Mouse (Mus musculus): ENCODE data around the gene Ccdc18.

Ccdc18 gene

DNA sequence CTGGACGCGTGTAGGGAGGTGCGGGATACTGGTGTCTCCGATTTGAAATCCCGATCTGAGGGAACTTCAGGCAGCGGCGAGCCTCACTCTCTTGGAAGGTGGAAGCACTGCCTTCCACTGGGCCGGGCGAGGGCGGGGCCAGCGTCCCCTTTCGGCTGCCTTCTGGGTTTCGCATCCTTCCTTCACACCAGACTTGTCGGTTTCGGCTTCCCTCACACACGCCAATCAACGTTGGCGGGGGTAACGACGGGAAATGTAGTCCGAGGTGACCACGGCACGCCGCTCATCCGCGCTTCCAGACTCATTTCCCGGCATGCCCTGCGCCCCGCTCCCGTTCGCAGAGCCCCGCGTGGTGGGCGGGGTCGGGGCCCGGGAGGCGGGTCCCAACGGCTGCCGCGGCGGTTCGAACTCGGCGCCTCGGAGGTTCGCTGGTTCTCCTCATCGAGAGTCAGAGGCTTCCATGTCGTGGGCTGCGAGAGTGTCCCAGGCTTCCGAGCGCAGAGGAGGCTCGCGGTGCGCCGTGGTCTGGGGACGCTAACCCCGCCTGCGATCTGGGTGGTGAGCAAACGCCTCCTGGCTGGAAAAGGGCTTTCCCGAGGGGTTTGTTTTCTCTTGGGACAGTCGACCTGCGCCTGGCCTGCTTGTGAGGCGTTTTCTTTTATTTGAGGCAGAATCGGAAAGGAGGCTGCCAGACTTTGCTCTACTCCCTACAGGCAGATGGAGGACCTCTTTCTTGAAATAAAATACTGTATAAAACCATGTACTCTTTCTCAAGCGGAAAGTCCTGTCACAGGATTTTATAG lies at the start of gene Ccdc18, which contains the start of gene Tmed5:
Gene Ccdc18 (plus strand): TSS at position 435 of the 803 bp plus-strand sequence.
Gene Tmed5 (minus strand): TSS at position 180 of the 803 bp plus-strand sequence.
- DNase-seq (ENCODE audit: low read depth, low spot score) = peak; percentile 100

DNA sequence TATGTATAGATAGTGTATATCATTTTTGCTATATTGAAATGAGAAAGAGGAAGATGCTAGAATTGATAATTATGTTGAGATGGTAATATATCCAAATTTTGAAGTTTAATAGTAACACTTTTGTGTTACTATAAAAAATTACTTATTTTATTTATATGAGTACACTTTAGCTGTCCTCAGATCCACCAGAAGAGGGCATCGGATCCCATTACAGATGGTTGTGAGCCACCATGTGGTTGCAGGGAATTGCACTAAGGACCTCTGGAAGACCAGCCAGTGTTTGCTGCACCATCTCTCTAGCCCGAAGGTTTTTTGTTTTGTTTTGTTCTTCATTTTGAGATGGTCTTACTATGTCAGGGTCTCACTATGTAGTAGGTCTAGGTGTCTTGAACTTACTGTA lies 47.2 kb upstream of the Ccdc18 start:
- peak; percentile 62 for DNase-seq (ENCODE audit: low read depth, low spot score)

DNA sequence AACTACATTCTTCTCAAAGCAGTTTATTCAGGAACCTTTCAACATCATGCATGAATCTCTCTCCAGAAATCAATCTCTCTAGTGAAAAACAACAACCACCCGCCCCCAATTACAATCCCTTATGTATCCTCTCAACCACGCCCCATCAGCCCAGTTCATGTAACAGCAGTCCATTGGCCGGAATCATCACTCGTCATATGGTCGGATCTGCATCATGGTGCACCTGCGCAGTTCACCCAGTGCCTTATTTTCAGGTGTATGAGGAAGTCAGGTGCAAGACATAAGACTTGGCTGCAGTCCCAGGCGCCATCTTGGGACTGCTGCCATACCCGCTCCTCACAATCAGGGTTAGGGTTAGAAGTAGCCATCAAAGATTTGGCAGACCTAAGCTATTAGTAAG lies 39.9 kb upstream of the Ccdc18 start:
- DNase-seq (ENCODE audit: low read depth, low spot score) = peak; percentile 50

DNA sequence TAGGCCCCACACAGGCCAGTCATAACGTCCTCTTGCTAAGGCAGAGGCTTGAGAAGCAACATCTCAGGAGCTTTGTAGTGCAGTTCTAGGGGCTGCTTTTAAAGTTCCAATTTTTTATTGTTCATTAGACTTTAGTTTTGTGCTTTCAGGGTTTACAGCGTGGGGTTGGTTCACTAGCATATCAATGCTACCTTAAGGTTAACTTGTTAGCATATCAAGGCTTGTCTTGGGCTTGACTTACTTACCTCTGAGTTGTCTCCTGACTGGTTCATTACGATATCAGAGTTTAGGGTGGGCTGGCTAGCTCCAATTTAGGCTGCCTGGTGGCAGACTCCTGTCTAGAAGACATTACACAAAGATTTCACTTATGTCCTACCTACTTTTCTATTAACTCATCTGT lies 35.0 kb upstream of the Ccdc18 start:
- peak; percentile 59 for DNase-seq (ENCODE audit: low read depth, low spot score)

DNA sequence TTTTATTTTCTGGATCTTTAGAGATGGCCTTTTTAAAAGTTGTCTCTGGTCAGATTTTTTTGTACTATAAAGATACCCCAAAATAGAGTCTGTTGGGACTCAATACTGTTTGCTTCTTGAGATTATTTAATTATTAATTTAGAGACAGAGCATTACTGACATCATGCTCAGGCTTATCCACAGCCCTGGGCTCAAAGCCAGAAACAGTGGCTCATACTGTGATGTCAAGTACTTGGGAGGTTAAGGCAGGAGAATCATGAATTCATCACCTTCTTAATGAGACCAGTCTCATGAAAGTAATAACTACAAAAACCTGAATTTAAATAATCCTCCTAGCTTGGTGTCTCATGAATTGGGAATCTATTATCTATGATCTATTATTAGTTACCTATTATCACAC lies 32.5 kb upstream of the Ccdc18 start:
- no peak for DNase-seq (ENCODE audit: low read depth, low spot score)

DNA sequence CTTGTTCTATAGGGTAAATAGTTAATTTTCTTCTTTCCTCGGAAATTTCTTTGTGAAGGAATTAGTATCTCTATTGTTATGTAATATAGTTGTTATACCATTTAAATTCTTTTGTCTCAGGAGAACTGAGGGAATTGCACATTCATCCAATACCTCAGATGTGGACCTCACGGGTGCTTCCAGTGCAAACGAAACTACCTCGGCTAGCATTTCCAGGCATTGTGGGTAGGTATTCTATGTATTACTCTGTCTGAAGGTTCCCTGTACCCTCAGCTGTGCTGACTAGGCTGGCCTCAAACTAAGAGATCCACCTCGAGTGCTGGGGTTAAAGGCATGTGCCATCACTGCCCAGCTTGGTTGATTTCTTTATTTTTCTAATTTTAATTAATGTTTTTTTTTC lies 28.4 kb upstream of the Ccdc18 start:
- DNase-seq (ENCODE audit: low read depth, low spot score) = peak; percentile 48

DNA sequence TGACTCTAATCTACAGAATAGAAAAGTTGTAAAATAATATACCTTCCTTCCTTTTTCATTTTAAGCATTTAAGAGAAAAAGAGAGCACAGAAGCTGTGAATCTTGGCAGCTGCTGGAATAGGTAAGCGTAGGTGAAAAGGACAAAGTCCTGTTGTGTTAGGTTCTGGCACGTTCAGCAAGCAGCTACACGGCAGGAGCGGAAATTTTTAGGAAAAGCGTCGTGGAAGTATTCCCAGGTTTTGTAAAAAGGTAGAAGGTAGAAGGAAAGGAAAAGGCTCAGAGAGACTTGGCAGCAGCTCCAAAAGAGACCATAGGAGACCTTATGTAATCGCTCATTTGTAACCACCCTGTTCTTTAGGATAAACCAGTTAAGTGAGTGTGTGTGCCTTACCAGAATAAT lies 23.3 kb upstream of the Ccdc18 start:
- no peak for DNase-seq (ENCODE audit: low read depth, low spot score)

DNA sequence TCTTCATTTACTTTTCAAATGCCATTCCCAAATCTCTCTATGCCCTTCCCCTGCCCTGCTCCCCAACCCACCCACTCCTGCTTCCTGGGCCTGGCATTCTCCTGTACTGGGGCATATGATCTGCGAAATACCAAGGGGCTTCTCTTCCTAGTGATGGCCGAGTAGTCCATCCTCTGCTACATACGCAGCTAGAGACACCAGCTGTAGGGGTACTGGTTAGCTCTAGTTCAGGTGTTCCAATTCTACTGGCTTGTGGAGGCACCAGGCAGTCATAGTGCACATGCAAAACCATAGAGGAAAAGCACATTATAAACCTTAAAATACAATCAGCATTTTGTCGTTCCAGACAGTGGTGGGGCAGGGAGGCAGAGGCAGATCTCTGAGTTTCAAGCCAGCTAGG lies 15.0 kb upstream of the Ccdc18 start:
- no peak for DNase-seq (ENCODE audit: low read depth, low spot score)

DNA sequence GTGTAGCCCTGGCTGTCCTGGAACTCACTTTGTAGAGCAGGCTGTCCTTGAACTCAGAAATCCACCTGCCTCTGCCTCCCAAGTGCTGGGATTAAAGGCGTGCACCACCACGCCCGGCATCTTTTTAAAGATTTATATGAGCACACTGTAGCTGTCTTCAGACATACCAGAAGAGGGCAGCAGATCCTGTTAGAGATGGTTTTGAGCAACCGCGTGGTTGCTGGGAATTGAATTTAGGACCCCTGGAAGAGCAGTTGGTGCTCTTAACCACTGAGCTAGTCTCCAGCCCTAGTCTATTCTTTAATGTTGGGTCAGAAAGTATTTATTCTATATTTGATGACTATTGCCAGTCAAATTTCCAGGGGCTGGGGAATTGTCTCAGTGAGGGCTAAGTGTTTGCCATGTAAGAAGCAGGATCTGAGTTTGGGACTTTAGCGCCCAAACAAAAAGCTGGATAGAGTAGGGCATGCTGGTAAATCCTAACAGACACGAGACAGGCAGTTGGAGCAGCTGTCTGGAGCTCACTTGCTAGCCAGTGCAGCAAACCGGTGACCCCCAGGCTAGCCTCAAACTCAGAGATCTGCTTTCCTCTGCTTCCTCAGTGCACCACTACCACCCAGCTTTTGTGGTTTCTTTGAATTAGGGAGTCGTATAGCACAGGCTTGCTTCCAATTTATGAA lies 12.3 kb upstream of the Ccdc18 start:
- DNase-seq (ENCODE audit: low read depth, low spot score) = peak; percentile 80

DNA sequence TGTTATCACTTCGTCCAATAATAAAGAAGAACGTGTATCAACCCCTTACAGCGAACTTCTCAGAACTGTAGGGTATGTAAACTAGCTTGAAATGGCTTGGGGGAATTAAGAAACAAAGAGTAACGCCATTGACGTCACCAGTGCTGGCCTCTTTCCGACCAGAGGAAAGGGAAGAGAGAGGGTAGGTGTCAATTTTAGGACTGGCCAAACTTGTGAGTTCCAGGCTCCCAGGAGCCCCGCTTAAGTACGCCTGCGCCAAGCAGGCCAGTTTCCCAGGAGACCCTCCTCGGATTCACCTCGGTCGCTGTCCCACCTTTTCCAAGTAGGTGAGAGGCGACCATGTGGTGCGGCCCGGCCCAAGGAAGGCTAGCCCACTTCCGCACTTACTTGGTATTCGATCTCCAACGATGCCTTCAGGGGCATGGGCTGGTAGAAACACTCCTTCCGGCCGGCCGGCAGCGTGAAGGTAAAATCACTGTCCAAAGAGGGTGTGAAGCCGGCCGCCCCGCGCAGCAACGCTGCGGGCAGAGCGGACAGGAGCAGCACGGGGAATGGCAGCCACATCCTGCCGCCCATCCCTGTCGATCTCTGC lies 730 bp upstream of the Ccdc18 start:
- DNase-seq (ENCODE audit: low read depth, low spot score) = peak; percentile 81

DNA sequence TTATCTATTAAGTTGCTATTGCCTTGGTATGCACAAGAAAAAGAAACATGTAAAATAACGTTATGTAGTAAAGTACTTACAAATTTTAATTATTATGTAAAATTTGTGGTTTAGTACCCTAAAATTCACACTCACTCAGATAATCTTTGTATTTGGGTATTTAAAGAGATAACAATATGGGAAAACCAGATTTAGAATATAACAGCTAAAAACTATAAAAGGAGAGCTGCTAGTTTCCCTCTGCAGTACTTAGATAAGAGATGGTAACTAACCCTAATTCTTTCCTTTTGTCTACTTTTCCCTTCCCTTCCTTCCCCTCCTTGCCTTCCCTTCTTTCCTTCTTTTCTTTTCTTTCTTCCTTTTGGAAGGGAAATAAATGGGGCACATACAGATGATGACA lies 19.9 kb downstream of the Ccdc18 start:
- DNase-seq (ENCODE audit: low read depth, low spot score) = no peak

DNA sequence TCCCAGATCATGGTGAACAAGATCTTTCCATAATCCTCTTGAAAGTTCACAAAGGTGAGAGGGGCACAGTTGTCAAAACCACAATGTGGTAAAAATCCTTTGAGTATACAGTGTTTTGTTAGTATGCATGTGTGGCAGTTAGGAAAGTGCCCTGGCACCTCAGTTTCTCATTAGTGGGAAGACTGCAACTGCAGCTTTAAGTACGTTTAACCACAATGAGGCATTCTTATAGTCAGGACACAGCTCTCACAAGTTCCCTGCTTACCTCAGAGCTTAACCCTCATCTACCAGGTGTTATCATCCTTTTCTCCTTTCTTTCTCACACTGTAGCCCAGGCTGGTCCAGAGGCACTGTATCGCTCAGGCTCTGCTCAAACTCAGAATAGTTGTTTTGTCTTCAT lies 28.1 kb downstream of the Ccdc18 start:
- no peak for DNase-seq (ENCODE audit: low read depth, low spot score)

DNA sequence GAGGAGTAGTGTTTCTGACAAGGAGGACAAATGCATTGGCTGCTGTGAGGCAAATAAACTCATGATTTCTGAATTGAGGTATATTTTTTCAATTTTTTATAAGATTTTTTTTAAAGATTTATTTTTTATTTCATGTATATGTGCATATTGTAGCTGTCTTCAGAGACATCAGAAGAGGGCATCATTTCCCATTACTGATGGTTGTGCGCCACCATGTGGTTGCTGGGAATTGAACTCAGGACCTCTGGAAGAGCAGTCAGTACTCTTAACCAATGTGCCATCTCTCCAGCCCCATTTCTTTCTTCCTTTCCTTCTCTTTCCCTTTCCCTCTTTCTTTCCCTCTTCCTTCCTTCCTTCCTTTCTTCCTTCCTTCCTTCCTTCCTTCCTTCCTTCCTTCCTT lies 31.0 kb downstream of the Ccdc18 start:
- peak; percentile 40 for DNase-seq (ENCODE audit: low read depth, low spot score)

DNA sequence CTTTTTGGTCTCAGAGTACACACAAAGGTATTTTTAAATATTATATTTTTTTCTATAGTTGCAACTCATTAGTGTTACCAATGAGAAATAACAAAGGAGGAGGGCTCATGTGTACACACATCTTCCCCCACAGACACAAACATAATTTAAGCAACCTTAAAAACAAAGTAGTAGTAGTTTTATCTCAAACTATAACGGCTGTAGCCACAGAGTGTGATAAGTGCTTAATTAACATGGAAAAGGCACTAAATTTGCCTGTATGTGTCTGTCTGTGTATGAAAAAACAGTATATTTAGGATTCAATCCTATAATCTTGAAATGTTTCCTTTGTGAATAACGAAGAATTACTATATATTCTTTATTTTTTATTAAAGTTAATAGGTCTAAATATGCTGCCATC lies 51.4 kb downstream of the Ccdc18 start:
- DNase-seq (ENCODE audit: low read depth, low spot score) = no peak

DNA sequence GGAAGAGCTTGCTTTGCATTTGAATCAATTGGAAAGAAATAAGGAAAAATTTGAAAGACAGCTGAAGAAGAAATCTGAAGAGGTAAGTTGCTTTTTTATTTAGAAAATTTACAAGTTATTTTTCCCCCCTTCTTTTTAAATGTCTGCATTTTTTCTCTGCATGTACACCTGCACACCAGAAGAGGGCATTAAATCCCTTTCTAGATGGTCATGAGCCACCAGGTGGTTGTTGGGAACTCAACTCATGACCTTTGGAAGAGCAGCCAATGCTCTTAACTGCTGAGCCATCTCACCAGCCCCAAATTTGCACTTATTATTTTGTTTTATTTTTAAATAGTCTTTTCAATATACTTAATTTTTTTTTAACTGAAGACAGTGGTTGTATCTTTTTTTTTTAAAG lies 56.3 kb downstream of the Ccdc18 start:
- no peak for DNase-seq (ENCODE audit: low read depth, low spot score)

DNA sequence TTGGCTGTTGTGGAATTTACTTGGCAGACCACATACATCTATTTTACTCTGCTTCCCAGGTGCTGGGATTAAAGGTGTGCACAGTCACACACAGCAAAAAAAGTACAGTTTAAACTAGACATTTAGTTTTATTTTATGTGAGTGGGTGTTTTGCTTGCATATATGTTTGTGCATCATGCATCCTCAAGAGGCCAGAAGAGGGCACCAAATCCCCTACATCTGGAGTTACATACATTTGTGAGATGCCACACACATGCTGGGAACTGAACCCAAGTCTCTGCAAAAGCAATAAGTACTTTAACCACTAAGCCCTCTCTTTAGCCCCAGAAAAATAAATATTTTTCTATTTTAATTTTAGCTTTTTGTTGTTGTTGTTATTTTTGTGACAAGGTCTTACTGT lies 73.3 kb downstream of the Ccdc18 start:
- DNase-seq (ENCODE audit: low read depth, low spot score) = peak; percentile 39

DNA sequence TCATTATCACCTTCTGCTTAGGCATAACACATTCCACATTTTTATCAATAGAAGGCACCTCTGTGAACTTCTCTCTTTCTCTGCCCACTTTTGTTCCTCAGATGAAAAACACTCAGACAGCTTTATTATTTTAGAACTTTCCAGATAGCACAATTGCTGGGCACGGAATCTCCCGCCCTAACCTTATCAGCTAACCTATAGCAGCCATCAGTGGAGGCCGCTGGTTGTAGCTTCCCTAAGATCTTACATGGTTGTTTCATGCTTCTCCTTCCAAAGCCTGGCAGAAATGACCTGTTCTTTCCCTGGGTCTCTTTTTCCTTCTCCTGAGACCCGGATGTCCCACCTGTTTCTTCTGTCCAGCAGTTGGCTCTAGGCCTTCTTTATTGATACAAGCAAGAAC lies 78.8 kb downstream of the Ccdc18 start:
- DNase-seq (ENCODE audit: low read depth, low spot score) = no peak

DNA sequence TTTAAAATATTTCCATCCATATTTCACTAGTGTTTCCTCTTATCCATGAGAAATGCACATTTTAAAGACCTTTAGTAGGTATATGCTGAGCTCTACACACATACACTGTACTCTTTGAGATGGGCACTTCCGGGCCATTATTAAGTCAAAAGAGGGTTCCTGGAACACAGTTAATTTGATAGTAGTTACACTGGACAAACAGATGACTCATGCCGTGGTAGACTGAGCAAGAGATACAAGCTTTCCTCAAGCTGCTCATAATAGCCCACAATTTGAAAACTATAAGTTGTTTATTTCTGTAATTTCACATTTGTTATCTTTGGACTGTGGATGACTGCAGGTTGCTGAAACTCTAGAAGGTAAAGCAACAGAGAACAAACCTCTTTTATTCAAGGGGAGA lies 82.3 kb downstream of the Ccdc18 start:
- DNase-seq (ENCODE audit: low read depth, low spot score) = no peak

DNA sequence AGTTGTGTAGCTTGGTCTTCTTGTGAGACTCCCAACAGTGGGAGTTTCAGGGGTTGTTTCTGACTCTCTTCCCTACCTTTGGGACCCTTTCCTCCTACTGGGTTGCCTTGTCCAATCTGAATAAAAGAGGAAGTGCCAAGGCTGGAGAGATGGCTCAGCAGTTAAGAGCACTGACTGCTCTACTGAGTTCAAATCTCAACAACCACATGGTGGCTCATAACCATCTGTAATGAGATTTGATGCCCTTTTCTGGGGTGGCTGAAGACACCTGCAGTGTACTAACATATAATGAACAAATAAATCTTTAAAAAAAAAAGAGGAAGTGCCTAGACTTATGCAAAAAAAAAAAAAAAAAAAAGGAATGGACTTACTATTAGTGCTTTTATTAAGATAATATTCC lies 91.4 kb downstream of the Ccdc18 start:
- no peak for DNase-seq (ENCODE audit: low read depth, low spot score)

DNA sequence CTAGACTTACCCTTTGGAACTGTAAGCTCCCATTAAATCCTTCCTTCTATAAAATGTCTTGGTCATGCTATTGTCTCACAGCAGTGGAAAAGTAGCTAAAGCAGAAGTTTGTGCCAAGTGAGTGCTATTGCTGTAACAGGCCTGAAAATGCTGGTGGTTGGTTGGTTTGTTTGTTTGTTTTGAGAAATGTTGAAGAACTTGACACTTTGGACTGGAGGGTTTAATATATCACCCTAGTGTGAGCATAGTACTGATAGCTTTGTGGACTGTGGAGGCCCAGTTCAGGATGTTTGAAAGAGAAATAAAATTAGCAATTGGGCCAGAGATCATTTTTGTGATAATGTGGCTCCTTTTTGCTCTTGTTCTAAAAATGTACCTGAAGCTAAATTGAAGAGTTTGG lies 93.5 kb downstream of the Ccdc18 start:
- no peak for DNase-seq (ENCODE audit: low read depth, low spot score)

DNA sequence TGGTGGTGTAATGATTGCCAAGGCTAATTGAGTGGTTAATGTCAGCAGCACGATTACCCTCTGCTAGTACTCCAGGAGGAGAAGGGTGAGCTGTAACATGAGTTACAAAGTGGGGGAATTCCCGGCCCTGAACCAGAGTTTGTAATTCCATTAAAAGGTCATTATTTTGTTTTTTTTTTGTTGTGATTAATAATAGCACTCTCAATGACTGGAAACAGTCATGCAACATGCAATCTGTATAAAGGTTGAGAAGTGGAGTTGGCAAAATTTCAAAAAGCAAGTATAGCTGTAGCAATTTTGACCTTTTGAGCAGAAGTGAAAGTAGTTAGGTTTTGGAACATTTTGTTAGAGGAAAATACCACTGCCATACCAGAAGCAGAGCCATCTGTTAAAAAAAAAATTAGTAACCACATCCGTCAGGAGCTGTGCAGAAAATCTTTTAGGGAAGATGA lies 113.7 kb downstream of the Ccdc18 start:
- DNase-seq (ENCODE audit: low read depth, low spot score) = no peak

DNA sequence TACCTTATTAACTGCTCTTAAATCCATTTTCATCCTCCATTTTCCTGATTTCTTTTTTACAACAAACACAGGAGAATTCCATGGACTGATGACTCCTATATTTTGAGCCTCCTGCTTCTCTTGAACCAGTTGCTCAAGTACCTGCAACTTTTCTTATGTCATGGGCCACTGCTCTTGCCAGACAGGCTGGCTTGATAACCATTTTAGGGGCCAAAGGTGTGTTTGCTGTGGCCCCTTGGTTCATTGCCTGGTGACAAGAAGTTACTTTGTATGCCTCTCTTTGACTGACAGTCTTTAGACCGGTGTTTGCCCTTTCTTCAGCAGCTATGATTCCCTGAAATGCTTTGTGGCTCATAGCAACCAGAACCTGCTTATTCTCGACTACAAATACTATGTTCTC lies 117.4 kb downstream of the Ccdc18 start:
- no peak for DNase-seq (ENCODE audit: low read depth, low spot score)

DNA sequence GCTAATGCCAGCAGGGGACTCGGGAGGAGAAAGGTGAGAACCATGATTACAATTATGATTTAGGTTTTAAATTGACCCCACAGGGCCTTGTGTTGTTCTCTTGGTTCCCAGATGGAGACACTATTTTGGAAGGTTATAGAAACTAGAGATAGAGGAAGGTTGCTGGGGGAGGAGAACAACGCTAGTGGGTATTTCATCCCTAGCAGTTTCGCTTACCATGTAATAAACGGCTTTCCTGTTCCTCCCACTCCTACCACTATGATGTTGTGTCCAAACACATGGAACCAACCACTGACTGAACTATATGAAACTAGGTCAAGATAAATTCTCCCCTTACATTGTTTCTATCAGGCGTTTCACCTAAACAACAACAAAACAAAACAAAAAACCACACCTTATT lies 122.6 kb downstream of the Ccdc18 start:
- DNase-seq (ENCODE audit: low read depth, low spot score) = no peak
